Mouse (Mus musculus) CD4-positive helper T cell, adult 2 months (primary cell): ENCODE results near the gene Gpc5.

ENCODE experiments used
- DNase-seq: peaks from one replicate; pipeline ENCODE4 v3.0.0-alpha.2; 2012; ENCODE audit warnings: low read depth, missing footprints, low spot score

Gpc5 gene

DNA sequence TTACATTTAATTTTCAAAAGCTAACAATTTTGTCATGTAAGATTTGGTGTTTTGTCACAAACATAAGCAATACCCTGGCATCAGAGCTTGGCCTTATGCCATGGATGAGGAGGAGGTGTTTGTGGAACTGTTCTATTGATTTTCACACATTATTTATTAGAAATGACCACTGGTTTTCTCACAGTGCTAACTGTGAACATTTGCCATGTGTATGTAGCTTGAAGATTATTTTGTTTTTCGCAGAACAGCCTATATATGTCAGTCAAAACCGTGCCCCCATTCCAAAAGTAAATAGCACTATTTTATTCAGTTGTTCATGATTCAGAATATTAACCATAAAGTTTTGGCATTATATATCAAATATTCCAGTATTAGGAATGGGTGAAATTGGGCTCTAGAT, 1216.5 kb downstream of the Gpc5 start:
- no peak for DNase-seq

DNA sequence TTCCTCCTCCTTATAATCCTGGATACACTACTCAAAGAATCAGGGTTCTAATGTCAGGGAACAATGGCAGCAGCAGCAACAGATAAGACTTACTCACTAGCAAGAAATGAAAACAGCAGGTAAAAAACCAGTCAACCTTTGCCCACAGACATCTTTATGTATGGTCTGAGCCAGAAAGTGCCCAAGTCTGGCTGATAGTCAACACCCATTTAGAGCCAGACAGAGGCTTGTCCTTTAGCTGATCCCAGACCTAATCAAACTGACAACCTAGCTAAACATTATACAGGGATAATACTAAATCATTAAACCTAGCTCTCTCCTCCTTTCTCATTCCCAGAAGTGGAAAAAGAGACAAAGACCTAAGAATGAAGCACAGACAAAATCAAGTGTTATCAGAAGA, 1225.5 kb downstream of the Gpc5 start:
- DNase-seq: no peak

DNA sequence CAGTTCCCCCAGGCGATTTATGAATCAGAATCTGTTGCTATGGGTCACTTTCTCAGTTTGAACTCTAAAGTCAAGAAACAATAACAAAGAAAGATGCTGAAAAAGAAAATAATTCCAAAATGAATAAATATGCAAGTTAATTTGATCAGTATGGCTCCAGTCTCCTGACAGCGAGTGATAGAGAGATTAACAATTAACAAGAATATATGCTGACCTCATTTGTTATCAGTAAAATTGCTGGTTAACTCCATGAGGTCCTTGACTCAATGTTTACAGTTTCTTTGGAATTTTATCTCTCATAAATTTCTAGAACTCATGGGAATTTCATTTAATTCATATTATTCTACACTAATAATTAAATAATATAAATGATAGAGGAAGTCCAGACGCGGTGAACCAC, 1244.2 kb downstream of the Gpc5 start:
- DNase-seq: no peak

- DNase-seq: no peak
Measured at GRCm38 (mm10) chr14:116338395-116338794, 1246.4 kb downstream of the Gpc5 start.

- no peak for DNase-seq
Measured at GRCm38 (mm10) chr14:116348560-116348959, 1256.5 kb downstream of the Gpc5 start.

DNA sequence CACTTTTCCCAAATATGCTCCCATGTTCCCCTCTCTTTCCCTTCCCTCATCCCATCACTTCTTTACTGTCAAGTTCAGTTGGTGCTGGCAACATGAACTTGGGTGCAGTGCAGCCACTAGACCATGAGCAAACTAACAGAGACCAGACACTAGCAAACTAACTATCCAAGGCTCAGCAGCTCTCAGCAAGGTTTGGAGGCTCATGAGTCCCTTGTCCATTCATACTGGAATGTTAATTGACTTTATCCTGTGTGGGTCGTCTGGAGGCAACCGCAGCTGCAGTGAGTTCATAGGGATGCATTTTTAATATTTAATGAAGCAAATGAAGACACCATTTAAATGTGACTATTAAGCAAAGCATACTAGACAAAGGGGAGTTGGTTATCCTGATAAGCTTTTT, 1292.6 kb downstream of the Gpc5 start:
- no peak for DNase-seq

DNA sequence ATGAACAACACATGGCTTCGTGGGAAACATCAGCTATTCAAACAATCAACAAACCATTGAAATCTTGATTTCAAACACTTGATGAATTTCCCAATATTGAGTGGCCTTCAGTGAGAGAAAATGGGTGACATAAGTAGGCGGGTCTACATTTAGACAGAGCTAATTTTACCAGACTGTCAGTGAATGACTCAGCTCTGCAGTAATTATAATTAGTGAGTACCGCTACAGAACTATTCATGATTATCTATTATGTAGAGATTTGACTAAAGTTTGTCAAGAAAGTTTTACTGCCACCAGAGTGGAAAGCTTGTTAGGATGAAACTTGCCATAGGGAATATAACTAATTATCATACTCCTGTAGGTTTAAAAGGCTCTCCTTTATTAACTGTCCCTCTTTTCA, 1323.5 kb downstream of the Gpc5 start:
- no peak for DNase-seq

GRCm38 (mm10) chr14:116448219-116448618, 1356.2 kb downstream of the Gpc5 start:
- no peak for DNase-seq

DNA sequence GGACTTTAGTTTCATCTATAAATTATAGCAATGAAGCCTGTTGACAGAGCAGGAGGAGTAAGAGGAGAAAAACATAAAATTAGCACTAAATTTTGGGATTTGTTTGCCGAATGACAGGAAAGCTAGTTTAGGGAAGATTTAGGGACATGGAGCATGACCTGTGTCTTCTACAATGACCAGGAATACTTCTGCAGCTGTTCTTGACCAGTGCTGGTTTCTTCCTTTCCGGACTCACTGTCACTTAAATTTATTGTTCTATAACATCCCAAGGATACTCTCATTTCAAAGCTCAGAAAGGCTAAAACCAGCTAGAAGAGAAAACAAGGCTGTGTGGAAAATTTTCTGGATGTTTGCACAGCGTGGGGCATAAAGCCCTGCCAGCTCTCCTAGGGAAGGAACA, 1361.3 kb downstream of the Gpc5 start:
- DNase-seq: no peak

- DNase-seq: no peak
Measured at GRCm38 (mm10) chr14:116456211-116456610, 1364.2 kb downstream of the Gpc5 start.

GRCm38 (mm10) chr14:116473378-116474179, 1381.6 kb downstream of the Gpc5 start:
- no peak for DNase-seq

- no peak for DNase-seq
Measured at GRCm38 (mm10) chr14:116494285-116494850, 1402.4 kb downstream of the Gpc5 start.

GRCm38 (mm10) chr14:116538216-116538615, 1446.2 kb downstream of the Gpc5 start:
- no peak for DNase-seq

- no peak for DNase-seq
Measured at GRCm38 (mm10) chr14:116543746-116544145, 1451.7 kb downstream of the Gpc5 start.

- no peak for DNase-seq
Measured at GRCm38 (mm10) chr14:116551401-116551800, 1459.4 kb downstream of the Gpc5 start.

DNA sequence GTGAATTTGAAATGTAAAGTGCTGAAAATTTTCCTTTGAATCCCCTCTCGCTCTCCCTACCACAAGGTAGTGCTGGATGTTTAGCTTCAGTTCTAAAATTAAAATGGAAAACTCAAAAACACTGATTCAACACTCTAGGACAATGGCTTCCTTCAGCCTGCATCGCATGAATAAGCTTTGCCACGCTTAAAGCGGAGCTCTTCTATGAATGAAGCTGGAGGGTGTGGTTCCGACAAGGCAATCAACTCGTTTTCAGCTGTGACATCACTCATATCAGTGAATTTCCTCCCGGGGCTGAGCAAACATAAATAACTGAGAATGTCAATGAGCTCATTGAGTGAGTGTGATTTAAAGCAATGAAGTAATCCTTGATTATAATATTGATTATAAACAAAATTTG, 1461.3 kb downstream of the Gpc5 start:
- DNase-seq: no peak

- no peak for DNase-seq
Measured at GRCm38 (mm10) chr14:116558141-116558800, 1466.3 kb downstream of the Gpc5 start.

- no peak for DNase-seq
Measured at GRCm38 (mm10) chr14:116559990-116560389, 1468.0 kb downstream of the Gpc5 start.
